Mouse (Mus musculus) ES-E14 (cell line): Measurements from ENCODE around the gene Thap8.
A peak's percentile ranks its signal among the peaks of the same experiment; 100 is the strongest.

Experiments used
- CHD2 ChIP-seq: IDR thresholded peaks from 2 replicates; pipeline ENCODE4 v1.6.1; 2014; ENCODE audit warnings: mild to moderate bottlenecking, low read depth, low read length, inconsistent platforms
- HCFC1 ChIP-seq: IDR thresholded peaks from 2 replicates; pipeline ENCODE4 v1.6.1; 2012; ENCODE audit warnings: low read length, inconsistent platforms, borderline replicate concordance; ENCODE audit not compliant: insufficient read depth
- ZNF384 ChIP-seq: IDR thresholded peaks from 2 replicates; pipeline ENCODE4 v1.6.1; 2012; ENCODE audit warnings: low read depth, low read length, inconsistent platforms

GRCm38 (mm10) chr7:30286701-30287410, 7.0 kb downstream of the Thap8 start:
- TF ChIP-seq CHD2 (no peak), ZNF384 (peak; percentile 74), HCFC1 (no peak)
